Mouse (Mus musculus): ENCODE measurements around the gene Gcnt1. TPM values are rescaled to one million over a fixed set of nuclear protein-coding genes. Genes with fewer than 3 reads are reported as not detected.

Gene Gcnt1
- polyA plus RNA-seq, 2 experiments from 2014 or later, result 6.3 to 8.4 TPM

DNA sequence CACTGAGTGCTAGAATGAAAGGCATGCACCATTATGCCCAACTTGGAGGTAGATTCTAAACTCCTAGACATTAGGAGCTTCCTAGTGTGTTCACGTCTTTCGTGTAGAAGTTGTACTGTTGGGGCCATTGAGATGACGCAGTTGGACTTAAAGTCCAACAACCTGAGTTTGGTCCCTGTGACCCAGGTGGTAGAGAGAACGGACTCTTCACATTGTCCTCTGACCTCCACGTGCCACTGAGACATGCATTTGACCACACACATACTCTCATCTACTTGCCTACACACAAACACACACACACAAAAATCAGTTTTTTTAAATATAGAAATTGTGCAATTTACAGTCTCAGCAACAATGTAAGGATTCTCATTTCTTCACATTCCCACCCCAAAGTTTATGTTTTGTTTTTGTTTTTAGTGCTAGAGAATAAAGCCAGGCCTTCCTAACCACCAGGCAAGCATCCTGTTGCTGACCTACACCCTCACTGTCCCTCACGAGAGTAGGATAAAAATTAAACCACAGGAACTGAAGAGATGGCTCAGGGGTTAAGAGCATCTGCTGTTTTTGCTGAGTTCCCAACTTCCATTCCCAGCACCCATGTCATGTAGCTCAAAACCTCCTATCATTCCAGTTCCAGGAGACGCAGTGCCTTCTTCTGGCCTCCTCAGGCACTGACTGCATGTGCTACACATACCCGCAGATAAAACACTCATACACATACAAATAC lies 6.1 kb downstream of the Gcnt1 start:
- ATAC-seq, result no peak

- ATAC-seq, result no peak
Observed at GRCm38 (mm10) chr19:17364741-17365140, 7.9 kb downstream of the Gcnt1 start.

GRCm38 (mm10) chr19:17361181-17361580 lies 11.5 kb downstream of the Gcnt1 start:
- ATAC-seq, result no peak

GRCm38 (mm10) chr19:17359315-17359890 lies 13.2 kb downstream of the Gcnt1 start:
- ATAC-seq, result no peak

GRCm38 (mm10) chr19:17357391-17357790 lies 15.3 kb downstream of the Gcnt1 start:
- ATAC-seq, result no peak

DNA sequence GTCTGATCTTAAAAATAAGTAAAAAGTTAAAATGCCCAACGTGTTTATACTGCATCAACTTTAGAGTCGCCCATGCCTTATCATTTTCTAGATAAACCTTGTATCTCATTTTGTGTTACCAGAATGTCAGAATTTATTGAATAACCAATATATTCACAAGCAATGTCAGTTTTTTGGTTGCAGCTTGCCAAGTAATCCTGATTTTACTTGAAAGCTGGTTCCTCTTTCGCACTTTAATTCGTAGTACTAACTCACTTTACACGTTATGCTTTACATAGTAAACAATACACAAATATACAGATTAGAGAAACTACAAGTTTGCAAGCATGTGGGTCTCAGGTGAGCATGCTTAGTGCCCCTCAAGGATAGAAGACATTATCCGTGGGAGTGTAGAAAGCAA lies 15.7 kb downstream of the Gcnt1 start:
- ATAC-seq, result no peak

GRCm38 (mm10) chr19:17355950-17356867 lies 16.4 kb downstream of the Gcnt1 start:
- peak; percentile 37 for ATAC-seq

DNA sequence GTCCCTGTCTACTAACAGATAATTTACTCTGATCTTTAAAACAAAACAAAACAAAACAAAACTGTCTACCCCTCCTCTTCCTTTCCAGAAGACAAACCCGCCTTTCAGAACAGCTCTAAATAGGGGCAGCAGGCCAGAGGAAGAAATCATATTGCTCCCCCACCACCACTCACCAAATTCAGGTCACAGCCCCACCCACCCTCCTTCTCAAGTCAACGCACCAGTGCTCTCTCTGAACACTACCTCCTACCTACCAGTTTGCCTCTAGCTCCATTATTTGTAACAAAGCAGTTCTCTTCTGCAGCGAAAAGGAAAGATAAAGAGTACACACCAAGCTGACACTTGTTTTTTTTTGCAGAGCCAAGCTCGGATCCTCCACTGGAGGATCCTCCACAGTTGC lies 17.3 kb downstream of the Gcnt1 start:
- no peak for ATAC-seq

GRCm38 (mm10) chr19:17354797-17355196 lies 17.8 kb downstream of the Gcnt1 start:
- ATAC-seq, result no peak

DNA sequence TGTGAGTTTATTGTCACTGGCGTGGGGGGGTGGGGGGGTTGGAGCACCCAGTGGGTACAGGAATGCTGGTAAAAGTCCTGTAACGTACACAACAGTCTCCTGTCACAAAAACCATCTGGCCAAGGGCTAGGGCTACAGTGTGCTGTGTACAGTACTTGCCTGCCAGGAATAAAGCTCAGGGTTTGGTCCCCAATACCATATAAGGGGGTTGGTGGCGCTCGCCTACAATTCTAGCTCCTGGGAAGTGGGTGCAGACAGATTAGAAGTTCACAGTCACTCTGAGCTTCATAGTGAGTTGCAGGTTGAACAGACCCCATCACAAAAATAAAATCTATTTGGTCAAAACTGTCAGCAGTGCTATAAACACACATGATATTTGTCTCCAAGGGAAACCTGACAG lies 18.3 kb downstream of the Gcnt1 start:
- no peak for ATAC-seq

DNA sequence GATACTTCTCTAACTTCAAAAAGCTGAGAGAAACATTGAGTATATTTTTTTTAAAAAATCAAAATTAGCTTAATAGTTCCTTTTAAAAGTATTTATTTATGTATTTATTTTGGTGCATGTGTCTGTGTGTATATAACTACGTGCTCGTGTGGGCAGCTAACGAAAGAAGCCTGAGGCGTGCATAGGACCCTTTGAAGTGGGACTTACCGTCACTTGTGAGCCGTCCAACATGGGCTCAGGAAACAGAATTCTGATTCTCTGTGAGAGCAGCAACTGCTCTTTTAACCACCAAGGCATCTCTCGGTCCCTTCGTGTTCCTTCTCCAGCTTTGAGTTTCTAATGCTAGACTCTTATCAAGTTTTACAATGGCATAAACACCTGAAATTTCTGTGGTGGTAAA lies 18.9 kb downstream of the Gcnt1 start:
- no peak for ATAC-seq

GRCm38 (mm10) chr19:17347852-17348251 lies 24.8 kb downstream of the Gcnt1 start:
- ATAC-seq, result no peak

DNA sequence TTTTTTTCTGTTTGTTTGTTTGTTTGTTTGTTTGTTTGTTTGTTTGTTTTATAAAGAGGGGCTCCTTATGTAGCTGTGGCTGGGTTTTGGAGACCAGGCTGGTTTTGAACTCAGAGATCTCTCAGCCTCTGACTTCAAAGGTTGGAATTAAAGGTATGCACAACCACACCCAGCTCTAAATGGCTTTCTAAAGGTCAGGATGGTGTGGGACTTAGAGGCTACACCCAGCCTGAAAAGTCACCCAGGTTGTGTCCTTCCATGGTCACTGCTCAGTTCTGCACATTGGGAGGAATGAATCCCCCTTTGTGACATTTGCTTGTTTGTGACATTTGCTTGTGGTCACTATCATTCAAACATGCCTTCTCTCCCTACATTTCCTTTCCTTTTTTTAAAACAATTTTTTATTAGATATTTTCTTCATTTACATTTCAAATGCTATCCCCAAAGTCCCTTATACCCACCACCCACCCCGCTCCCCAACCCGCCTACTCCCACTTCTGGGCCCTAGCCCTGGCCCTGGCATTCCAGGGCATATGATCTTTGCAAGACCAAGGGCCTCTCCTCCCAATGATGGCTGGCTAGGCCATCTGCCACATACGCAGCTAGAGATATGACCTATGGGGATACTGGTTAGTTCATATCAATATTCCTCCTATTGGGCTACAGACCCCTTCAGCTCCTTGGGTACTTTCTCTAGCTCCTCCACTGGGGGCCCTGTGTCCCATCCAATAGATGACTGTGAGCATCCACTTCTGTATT lies 25.7 kb downstream of the Gcnt1 start:
- ATAC-seq, result no peak

GRCm38 (mm10) chr19:17344881-17345280 lies 27.8 kb downstream of the Gcnt1 start:
- no peak for ATAC-seq

- ATAC-seq, result peak; percentile 62
Observed at GRCm38 (mm10) chr19:17339563-17339962, 33.1 kb downstream of the Gcnt1 start.

DNA sequence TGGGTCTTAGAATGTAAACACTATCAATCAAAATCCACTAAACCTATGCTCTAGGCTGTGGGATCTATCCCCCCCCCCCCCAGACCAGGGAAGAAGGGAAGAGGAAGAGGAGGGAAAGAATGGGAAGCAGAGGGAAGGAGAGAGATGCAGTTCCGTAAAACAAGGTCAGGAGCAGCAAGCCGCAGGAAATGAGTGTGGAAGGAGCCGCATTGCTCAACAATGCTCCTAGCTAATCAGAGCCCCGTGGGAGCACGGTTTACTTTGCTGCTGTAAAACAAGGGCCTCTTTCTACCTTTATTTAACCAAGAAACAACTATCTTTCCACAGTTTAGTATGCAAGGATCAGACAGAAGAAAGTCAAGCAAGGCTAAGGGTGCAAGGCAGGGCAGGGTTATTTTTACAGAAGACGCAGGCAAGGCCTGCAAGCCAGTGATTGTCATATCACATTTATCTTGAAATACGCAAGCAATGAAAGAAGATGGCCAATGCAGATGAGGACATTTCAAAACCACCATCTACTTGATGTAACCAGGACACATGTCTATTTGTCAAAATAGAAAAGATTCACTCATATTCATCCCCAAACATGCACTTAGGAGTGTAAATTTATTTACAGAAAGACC lies 35.5 kb downstream of the Gcnt1 start:
- ATAC-seq, result no peak

GRCm38 (mm10) chr19:17336646-17337045 lies 36.0 kb downstream of the Gcnt1 start:
- no peak for ATAC-seq

- ATAC-seq, result no peak
Observed at GRCm38 (mm10) chr19:17334644-17335333, 37.9 kb downstream of the Gcnt1 start.

- no peak for ATAC-seq
Observed at GRCm38 (mm10) chr19:17333043-17333442, 39.6 kb downstream of the Gcnt1 start.

- no peak for ATAC-seq
Observed at GRCm38 (mm10) chr19:17328916-17329315, 43.7 kb downstream of the Gcnt1 start.

- no peak for ATAC-seq
Observed at GRCm38 (mm10) chr19:17327881-17328404, 44.7 kb downstream of the Gcnt1 start.

Measured in CD4-positive, CD25-positive, alpha-beta regulatory T cell, adult 4 months (primary cell).